Mouse (Mus musculus) splenic B cell, adult 2 months (primary cell): ENCODE data around the gene Atp2b4.

ENCODE experiments used
- DNase-seq: peaks from one replicate; pipeline ENCODE4 v3.0.0-alpha.2; 2011; ENCODE audit warnings: low read depth, low spot score
- H3K27me3 ChIP-seq: 2 replicates; pipeline ENCODE4 v1.6.1; 2012; ENCODE audit warnings: mild to moderate bottlenecking, low read length, moderate library complexity, mixed read lengths; ENCODE audit not compliant: control insufficient read depth, poor library complexity, insufficient read depth, severe bottlenecking
- H3K36me3 ChIP-seq: 2 replicates; pipeline ENCODE4 v1.6.1; 2012; ENCODE audit warnings: mild to moderate bottlenecking, low read length, moderate library complexity, mixed read lengths; ENCODE audit not compliant: control insufficient read depth, poor library complexity, insufficient read depth, severe bottlenecking

The Atp2b4 gene

DNA sequence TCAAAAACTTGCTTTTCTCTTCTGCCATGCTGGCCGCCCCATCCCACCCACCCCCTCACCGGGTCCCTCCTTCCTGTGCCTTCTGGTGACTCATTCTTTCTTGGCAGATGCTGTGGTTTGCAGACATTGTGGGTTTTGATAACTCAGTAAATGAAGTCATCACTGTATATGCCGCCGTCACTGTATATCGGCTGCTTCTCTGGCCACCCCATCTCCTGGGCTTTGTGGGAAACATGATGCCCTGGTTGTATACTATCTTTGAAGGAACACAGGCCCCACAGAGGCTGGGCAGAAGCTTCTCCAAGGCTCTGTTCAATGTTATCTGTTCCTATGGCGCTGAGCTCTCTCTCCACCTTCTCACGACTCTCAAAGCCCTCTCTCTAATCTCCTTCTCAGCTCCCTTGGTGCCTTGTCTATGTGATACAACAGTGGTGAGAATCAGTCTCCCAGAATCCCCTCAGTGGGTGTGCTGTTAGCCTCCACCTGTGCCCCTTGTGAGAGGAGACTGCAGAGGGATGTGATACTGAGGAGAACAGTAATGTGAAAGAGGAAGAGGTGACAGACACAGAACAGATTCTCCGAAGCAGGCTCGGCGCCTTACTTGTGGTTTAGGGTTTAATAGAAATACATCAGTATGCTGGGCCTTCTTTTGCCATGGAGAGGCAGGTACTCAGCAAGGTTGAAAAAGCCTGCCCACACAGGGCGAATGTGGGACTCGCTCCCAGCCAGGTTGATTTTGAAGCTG is 15.1 kb upstream of the Atp2b4 start:
- H3K36me3 ChIP-seq, result no peaks in the 10 kb centered on the region
- DNase-seq, result peak; percentile 51
- no peaks in the 10 kb centered on the region for H3K27me3 ChIP-seq

DNA sequence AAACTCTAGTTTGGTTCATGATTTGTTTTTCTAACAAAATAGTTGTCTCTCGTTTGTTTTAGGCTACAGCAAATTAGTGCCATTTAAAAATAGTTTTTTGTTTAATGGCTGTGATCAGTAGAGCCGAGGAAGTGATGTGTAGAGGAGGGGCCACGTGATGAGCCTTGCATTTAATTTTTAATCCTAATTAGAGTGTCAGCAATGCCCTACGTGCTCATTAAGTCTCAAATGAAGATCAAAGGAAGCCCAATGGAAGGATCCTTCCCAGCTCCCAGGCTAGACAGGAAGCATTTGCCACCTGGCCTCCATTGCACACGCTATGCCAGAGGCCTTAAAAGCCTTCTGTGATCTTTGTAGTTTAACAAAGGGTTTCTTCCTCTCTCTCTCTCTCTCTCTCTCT is 8.5 kb upstream of the Atp2b4 start:
- Histone ChIP-seq H3K36me3 (no peaks in the 10 kb centered on the region), H3K27me3 (no peaks in the 10 kb centered on the region)
- no peak for DNase-seq

DNA sequence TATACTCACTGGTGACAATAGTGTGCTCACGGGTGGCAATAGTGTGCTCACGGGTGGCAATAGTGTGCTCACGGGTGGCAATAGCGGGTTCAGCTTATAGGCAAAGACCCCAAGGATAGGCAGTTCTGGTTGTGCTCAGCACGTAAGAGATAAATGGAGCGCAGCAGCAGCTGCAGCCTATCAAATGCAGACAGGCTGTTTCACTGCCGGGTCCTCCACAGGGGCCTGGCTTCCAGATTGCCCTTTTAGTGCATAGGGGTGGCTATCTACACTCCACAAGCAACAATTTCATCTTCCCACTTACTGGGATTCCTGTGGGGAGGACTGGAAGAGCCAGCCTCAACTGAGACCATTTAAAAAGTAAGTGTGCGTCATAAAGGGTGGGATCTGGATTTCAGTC is 7.2 kb upstream of the Atp2b4 start:
- no peaks in the 10 kb centered on the region for H3K27me3 ChIP-seq
- H3K36me3 ChIP-seq, result no peaks in the 10 kb centered on the region
- DNase-seq, result no peak

DNA sequence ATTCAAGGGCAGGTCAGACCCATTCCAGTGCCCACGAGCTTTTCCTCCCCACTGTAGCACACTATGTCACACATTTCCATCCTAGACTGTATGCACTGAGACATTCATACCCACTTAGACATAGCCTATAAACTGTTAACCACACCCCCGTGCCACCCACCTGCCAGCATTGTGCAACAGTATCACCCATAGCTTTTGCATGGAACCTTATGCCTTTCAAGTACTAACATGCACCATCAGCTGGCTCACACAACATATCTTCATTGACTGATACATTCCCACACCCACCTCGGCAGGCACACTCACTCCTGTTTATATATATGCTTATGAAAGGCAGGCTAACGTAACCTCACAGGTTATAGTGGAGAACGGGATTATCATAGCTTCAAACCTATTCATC is 902 bp upstream of the Atp2b4 start:
- Histone ChIP-seq H3K36me3 (no peaks in the 10 kb centered on the region), H3K27me3 (no peaks in the 10 kb centered on the region)
- no peak for DNase-seq

DNA sequence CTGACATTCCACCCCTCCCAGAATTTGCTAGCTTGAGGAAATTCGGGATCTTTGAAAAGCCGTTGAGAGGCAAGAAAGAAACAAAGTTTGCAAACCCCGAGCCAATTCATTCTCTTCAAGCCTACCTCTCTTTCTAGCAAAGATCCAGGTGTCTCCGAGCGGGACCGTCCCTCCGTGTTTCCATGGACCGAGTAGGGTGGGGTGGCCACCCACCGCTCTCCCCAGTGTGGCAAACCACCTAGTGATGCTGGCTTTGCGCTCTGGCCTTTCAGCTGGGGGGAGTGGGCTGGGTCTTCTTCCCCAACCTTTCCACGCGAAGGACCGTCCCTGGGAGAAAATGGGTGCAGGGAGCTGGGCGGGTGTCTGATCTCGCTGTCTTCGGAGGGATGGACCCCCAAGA is 329 bp downstream of the Atp2b4 start:
- H3K36me3 ChIP-seq, result no peaks in the 10 kb centered on the region
- peak; percentile 9 for DNase-seq

DNA sequence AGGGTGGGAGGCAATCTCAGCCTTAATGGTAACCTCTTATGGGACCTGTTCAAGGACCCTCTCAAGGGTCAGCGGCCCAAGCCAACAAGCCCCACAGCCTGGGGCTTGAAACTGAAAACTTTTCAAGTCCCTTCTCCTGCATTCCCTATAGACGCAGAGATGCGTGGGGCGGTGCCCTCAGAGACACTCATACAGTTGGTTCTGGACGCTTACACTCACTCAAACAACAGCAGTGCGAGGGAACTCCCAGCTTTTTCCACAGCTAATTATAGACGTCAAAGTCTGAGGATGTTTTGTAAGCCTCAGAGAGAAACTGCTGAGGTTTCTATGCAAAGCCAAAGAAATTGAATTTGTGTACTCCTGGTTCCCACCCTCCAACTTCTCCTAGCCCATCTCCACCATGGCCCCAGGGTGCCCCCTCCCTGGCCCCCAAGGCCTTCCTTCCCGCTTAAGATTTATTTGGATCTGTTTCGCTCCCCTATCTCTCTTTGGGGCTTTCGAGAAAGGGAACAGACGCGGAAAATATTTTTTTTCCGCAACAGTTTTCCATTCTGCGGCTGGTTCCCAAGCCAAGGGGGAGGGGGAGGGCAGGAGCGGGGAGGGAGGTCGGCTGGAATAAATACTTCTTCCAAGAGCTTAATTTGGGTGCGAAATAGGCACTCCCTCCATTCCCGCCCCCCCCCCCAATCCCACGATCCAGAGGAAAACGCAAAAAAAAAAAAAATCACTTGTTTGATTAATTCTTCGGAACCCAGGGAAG is 975 bp downstream of the Atp2b4 start:
- H3K36me3 ChIP-seq, result no peaks in the 10 kb centered on the region
- DNase-seq, result no peak
- H3K27me3 ChIP-seq, result no peaks in the 10 kb centered on the region

More for the DNA sequence above, 329 bp downstream of the Atp2b4 start:
- no peaks in the 10 kb centered on the region for H3K27me3 ChIP-seq

DNA sequence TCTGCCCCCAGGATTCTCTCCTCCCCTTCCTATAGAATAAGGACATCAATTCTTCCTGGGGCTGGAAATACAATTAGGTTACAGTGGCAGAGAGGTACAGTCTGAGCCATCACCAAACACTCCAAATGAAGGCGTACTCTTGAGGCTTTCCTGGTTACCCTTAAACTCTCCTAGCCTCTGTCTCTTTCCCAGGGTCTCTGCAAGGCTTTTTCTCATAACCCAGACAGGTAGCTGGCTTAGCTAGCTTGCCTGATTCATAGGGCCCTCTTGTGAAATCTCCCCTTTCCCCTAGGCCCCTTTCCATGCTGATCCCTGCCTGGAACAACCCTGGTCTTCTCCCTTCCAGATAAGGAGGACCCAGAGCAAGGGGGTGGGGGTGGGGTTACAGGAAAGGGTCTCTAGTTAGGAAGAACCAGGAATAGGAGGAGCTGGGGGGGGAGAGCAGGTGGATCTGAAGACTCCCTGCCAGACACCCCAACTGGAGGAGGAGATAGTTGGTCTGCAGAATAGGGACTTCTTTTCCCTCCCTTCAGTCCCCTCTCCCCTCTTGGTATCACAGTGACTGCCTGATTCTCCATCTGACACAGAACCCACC is 1.9 kb downstream of the Atp2b4 start:
- H3K27me3 ChIP-seq, result no peaks in the 10 kb centered on the region
- DNase-seq, result no peak
- no peaks in the 10 kb centered on the region for H3K36me3 ChIP-seq

DNA sequence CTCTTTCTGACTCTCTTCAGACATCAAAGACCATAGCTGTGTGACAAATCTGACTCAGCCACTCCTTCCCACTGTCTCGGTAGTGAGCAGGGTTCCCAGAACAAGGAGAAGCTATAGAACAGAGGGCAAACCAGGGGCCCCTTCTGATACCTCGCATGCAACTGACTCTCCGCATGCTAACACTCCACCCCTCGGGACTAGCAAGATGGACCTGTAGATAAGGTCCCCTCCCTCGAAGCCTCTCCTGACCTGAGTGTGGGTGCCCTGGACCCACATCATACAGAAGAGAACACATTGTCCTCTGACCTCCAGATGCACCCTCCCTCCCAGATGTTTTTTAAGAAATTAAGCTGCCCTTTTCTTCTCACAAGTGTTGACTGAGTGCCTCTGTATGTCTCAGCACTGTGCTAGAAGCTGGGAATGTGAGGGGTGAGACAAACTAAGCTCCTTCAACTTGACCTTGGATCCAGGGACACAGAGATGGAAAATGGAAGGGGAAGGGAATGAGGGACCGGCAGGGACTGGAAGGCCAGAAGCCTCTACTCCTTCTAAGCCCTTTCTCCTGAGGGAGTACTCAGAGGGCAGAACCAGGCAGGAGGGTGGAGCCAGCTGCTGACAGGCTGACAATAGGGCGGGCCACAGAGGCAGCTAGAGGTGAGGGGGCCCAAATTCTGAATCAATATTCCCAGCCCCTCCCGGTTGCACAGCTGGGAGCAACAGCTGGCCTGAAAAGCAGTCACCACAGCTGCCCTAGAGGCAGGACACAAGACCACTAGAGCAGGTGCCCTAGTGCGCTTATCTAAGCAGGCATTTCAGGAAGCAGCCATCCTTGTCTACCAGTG is 2.6 kb downstream of the Atp2b4 start:
- DNase-seq, result no peak
- Histone ChIP-seq H3K36me3 (no peaks in the 10 kb centered on the region), H3K27me3 (no peaks in the 10 kb centered on the region)

DNA sequence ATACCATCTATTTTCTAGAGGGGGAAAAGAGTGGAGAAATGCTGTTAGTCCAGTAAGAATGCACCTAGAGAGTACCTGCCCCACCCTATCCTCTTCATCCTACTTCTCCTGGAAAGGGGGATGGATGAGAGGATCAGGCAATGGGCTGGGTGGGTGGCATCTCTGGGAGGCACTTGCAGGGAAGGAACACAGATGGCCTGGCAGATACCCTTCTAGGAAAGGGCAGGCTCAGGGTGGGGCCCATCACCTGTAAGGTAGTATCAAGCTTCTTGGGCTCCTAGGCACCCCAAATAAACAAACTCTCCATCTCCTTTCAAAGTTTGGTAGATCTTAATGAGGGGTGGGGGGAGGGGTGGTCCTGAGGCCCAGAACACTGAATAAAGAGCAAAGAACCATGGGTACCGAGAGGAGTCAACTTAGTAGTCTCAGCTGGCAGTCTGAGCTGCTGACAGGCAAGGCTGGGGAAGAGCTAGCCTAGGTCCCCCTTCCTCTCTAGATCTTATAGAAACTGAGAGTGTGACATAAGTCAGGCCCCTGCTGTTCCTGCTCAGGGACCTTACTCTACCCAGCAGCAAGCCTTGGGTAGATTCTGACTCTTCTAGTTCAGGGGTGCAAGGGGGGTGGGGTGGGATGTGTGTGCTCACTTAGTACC is 3.4 kb downstream of the Atp2b4 start:
- Histone ChIP-seq H3K27me3 (no peaks in the 10 kb centered on the region), H3K36me3 (no peaks in the 10 kb centered on the region)
- no peak for DNase-seq

DNA sequence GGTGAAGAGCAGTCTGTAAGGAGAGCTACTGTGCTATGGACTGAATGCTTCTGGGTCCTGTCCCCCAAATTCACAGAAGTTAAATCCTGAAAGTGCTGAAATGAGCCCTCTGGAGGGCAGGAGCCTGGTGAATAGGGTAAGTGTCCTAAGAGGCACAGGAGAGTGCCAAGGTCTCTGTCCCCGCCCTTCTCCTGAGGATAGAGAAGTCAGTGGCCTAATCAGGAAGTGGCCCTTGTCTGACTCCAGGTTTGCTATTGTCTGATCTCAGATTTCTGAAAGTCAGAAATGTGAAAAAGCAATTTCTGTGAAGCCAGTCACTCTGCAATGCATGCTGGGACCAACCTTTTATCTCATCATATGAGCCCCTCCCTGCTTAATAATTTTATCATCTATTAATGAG is 7.2 kb downstream of the Atp2b4 start:
- no peaks in the 10 kb centered on the region for H3K27me3 ChIP-seq
- no peak for DNase-seq
- H3K36me3 ChIP-seq, result no peaks in the 10 kb centered on the region

DNA sequence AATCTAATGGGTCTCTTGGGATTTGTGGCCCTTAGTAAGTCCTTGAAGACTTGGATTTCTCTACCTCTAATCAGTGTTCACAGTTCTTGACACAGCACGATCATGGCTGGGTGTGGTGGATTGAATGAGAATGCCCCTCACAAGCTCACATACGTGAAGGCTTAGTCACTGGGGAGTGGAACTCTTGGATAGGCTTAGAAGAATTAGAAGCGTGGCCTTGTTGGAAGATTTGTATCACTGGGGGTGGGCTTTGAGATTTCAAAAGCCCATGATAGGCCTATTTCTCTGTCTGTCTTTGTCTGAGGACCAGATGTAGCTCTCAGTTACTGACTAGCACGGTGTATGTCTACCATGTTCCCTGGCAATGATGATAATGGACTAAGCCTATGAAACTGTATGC is 10.8 kb downstream of the Atp2b4 start:
- H3K27me3 ChIP-seq, result no peaks in the 10 kb centered on the region
- DNase-seq, result no peak
- no peaks in the 10 kb centered on the region for H3K36me3 ChIP-seq

DNA sequence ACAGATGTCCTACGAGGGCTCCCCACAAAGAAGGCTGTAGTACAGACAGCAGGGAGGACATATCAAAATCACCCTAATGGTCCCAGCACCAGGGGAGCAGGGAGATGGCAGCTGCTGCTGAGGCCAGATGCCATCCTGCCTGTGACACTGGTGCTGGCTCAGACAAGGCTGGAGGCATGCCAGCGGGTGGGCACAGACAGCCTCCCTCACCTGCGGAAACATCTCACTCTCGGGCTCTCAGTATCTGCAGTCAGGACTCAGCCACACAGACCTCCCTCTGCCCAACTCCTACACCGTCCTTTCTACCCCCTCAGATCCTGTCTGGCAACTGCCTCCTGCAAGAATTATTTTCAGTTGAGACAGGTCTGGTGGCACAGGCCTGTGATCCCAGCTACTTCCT is 12.0 kb downstream of the Atp2b4 start:
- Histone ChIP-seq H3K27me3 (no peaks in the 10 kb centered on the region), H3K36me3 (no peaks in the 10 kb centered on the region)
- no peak for DNase-seq

DNA sequence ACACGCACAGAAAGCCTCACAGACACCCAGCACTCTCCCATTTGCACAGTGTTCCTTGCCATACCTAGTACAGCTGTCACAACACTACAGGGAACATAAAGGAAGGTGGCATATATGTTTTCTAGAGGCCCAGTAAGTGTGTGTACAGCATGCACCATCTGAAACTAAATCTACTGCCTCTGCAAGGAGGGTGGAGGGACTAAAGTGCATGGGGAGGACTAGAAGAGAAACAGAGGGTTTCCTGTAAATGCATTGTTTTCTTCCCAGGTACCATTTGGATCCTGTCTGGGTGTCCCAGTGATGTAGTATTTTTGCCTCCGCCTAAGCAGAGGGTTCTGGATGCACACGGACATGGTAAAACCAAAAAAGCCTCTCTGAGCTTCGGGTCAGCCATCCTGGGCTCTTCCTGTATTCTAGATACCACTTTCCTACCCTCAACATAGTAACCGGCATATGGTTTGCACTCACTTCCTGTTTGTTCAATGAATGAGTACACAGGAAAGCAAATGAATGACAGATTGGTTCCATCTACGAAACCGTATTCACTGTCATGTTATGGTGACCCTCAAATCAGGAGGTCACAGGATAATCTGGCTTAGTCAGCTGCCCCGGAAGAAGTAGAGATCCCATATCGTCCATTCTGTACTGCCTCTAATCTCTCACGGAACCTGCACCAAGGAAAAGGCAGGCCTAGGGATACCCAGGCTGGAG is 13.2 kb downstream of the Atp2b4 start:
- DNase-seq, result no peak
- Histone ChIP-seq H3K27me3 (no peaks in the 10 kb centered on the region), H3K36me3 (no peaks in the 10 kb centered on the region)

DNA sequence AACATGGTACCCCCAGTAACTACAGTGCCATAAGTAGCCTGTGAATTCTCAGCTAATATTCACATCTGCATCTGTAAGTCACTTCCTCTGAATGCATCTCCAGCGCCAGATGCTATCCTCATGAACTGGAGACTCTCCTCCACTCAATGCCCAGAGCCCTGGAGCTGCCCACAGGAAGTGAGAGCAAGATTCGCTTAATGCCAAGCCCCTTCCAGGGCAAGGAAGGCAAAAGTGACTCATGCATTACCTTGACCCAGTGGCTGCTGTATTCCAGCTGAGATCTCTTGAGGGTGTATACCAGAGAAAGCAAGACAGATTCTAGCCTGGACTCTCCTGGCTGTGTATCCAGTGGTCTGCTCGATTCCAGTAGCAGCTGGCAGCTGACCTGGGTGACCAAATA is 16.2 kb downstream of the Atp2b4 start:
- Histone ChIP-seq H3K36me3 (no peaks in the 10 kb centered on the region), H3K27me3 (no peaks in the 10 kb centered on the region)
- DNase-seq, result no peak
